In the genomic region with DNA sequence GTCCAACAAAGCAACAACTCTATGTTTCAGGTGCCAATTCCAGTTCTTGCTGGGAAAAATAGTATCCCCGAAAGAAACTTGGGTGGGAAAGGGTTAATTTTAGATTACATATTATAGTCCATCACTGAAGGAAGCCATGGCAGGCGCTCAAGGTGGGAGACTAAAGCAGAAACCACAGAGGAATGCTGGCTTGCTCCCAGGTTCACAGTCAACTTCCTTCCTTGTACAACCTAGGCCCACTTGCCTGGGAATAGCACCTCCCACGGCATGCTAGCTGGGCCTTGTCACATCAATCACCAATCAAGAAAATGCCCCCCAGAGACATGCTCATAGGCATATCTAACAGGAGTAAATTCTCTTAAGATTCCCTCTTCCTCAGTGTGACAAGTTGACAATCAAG, we compare ENCODE assay signal across 35 mouse cellular contexts.
"Had no signal": no experiment of that assay in that cellular context is flagged by ENCODE, and none has a peak within 500 bp of the region (broad histone marks: within the 10 kb centered on the region; RNA-seq: fewer than 3 reads in every experiment).

No protein-coding gene starts in this region.

- H3K4me2 ChIP-seq: heart, embryonic 11.5 days; heart, embryonic 12.5 days; heart, embryonic 13.5 days; heart, embryonic 15.5 days; hindbrain, embryonic 12.5 days; hindbrain, embryonic 13.5 days; hindbrain, embryonic 14.5 days; hindbrain, embryonic 15.5 days; intestine, embryonic 15.5 days; kidney, embryonic 15.5 days had no signal

- H3K36me3 ChIP-seq: heart, embryonic 10.5 days; heart, embryonic 12.5 days; heart, embryonic 13.5 days; heart, embryonic 15.5 days; hindbrain, embryonic 10.5 days; hindbrain, embryonic 12.5 days; hindbrain, embryonic 13.5 days; hindbrain, embryonic 15.5 days; intestine, embryonic 15.5 days; kidney, embryonic 15.5 days had no signal

- DNase-seq: heart, postnatal 10 days; heart, postnatal 14 days; heart, postnatal 36 days; heart, postnatal 4 days; kidney, adult 11 months; kidney, adult 18-20 months; kidney, adult 2 months; kidney, adult 8-10 months; kidney, adult 9 months; kidney, postnatal 10 days; kidney, postnatal 14 days; kidney, postnatal 25 days; kidney, postnatal 36 days; kidney, postnatal 4 days; layer of hippocampus, adult 9-11 months; layer of hippocampus, postnatal 36 days had no signal

- H3K27me3 ChIP-seq: heart, embryonic 12.5 days; heart, embryonic 13.5 days; heart, embryonic 15.5 days; hindbrain, embryonic 12.5 days; hindbrain, embryonic 13.5 days; hindbrain, embryonic 15.5 days; intestine, embryonic 15.5 days; kidney, embryonic 15.5 days had no signal

- ATAC-seq: hindbrain, embryonic 16.5 days; hindbrain, postnatal 0 days; inflammation-experienced regulatory T-cells, adult 6 months; intestine, embryonic 15.5 days; intestine, embryonic 16.5 days; intestine, postnatal 0 days had no signal

- H3K4me3 ChIP-seq: heart, embryonic 10.5 days; heart, embryonic 12.5 days; heart, embryonic 13.5 days; heart, embryonic 15.5 days; hindbrain, embryonic 10.5 days; hindbrain, embryonic 12.5 days; hindbrain, embryonic 13.5 days; hindbrain, embryonic 15.5 days; intestine, embryonic 15.5 days; kidney, embryonic 15.5 days; layer of hippocampus, adult 2 months had no signal

- H3K27ac ChIP-seq: heart, embryonic 10.5 days; heart, embryonic 13.5 days; heart, embryonic 15.5 days; hindbrain, embryonic 10.5 days; hindbrain, embryonic 12.5 days; hindbrain, embryonic 13.5 days; hindbrain, embryonic 14.5 days; hindbrain, embryonic 15.5 days; hindbrain, postnatal 0 days; intestine, embryonic 15.5 days; kidney, embryonic 15.5 days; kidney, postnatal 0 days; layer of hippocampus, adult 2 months had no signal

- H3K9ac ChIP-seq: heart, embryonic 12.5 days; heart, embryonic 13.5 days; heart, embryonic 15.5 days; hindbrain, embryonic 12.5 days; hindbrain, embryonic 13.5 days; hindbrain, embryonic 14.5 days; hindbrain, embryonic 15.5 days; intestine, embryonic 15.5 days; kidney, embryonic 15.5 days had no signal

- H3K9me3 ChIP-seq: heart, embryonic 10.5 days; heart, embryonic 12.5 days; heart, embryonic 13.5 days; heart, embryonic 15.5 days; hindbrain, embryonic 10.5 days; hindbrain, embryonic 12.5 days; hindbrain, embryonic 13.5 days; hindbrain, embryonic 15.5 days; intestine, embryonic 15.5 days; kidney, embryonic 15.5 days had no signal

- H3K4me1 ChIP-seq: hindbrain, embryonic 10.5 days; hindbrain, embryonic 12.5 days; hindbrain, embryonic 13.5 days; hindbrain, embryonic 15.5 days; intestine, embryonic 15.5 days; kidney, embryonic 15.5 days had no signal
